Mouse (Mus musculus): ENCODE measurements around the gene Cox16. TPM values are rescaled to one million over a fixed set of nuclear protein-coding genes. Genes with fewer than 3 reads are reported as not detected.

Cox16 gene
- polyA plus RNA-seq (2012; rRNA removed), result 55.7 and 57.1 TPM in 2 replicates

DNA sequence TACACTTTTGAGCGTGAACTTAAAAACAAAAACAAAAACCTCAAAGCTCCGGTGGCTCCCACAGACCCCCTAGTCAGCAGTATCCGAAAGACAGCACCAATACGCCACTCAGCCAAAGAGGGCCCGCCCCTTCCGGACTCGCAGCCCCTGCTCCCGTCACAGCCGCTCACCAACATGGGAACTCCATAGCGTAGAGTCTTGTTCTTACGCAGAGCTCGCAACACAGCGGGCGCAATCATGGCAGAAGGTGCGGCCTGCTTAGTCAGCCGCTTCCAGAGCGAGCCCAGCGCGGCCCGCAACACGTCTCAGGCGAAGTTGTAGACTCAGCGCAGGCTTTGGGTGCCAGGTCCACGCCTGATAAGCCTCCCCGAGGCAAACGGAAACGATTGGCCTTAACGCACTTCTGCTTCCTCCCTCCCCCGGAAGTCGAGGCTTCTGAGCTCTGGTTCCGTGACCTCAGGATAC, at the start of gene Cox16:
Gene Cox16 (minus strand): TSS at position 401 of the 465 bp plus-strand sequence.

DNA sequence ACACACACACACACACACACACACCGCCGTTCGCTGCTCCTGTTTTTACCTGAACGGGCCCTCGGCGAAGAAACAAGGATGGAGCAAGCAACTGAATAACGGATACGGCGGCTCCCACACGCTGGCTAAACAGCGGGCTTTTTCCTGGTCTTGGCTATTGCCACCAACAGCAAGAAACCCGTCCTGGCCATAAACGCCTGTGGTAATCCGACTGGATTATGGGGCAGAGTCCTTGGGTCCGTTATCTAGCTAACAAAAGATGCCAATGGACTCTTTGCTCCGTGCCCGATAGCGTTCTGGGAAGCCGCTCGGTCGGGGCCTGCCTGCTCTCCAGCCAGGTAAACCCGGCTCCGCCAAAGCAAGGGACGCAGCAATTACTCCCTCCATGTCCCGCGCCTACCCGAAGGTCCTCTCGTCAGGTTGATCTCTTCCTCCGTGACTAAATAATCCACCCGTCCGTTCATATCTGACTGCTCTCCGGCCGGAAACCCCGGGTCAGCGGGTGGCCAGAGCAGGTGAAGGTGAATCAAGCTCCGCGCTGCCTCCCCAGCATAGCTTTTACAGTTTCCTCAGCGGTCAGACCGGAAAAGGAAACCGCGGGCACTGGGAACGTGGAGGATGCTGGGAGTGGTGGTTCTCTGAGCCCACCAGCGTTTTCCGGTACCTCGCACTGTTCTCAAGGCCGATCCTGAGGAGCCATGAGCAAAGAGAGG, 47.5 kb upstream of the Cox16 start, which contains the start of the genes Gm20498 and Synj2bp:
Gene Gm20498 (minus strand): TSS at position 590 of the 713 bp plus-strand sequence.
Gene Synj2bp (minus strand): TSS at position 596 of the 713 bp plus-strand sequence.

DNA sequence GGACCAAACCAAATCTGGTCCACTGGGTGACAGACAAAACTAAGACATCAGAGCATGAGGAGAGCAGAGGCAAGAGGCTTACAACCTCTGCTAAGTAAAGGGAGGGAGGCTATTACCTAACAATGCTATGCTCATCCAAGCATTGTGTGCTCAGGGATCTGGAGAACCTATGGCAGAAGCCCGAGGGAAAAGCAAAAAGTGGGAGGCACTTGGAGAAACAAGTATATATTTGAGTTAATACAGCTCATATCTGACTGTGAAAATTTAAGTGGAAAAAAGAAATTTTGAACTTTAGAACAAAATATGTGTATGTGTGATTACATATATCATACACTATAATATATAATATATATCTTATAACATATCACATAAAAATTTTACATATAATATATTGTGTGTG, 63.1 kb downstream of the Cox16 start, which contains the start of gene Adam4:
Gene Adam4 (minus strand): TSS at position 101 of the 400 bp plus-strand sequence.

GRCm38 (mm10) chr12:81379364-81379763, 105.6 kb downstream of the Cox16 start, which contains the start of gene Gm4787:
Gene Gm4787, minus strand, starts transcription at chr12:81379464.

DNA sequence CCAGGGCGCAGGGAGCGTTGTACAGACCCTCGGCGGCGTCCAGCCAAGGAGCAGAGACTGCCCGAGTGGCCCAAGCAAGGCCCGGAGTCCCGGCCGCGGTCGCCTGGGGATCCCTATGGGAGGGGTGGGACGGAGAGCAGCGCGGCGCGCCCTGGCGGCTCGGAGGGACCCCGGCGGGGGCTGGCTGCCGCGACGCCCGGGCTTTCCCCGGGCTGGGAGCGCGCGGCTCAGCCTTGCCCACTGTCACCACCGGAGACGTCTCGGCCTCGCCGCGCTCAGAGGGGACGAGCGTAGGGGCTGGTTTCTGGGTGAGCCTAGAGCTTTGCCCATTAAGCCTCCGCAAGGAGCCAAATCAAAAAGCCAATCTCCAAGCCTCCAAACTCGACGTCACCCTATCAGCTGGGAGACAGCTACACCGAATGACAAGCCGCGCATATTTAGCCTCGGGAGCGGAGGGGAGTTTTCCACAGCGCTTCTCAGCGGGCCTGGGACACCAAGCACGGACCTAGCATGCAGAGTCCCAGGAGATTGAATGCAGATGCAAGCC, 152.0 kb downstream of the Cox16 start, which contains the start of gene Slc8a3:
Gene Slc8a3 (minus strand): TSS at position 306 of the 547 bp plus-strand sequence.

Other genes with a start within 250 kb of the Cox16 start
- gene Slc8a3, start 151.9 kb downstream of the Cox16 start, polyA plus RNA-seq (2012; rRNA removed), result 0.14 and 0.19 TPM in 2 replicates
- 0.25 and 0.30 TPM in 2 replicates for gene Gm4787, start 105.7 kb downstream of the Cox16 start, polyA plus RNA-seq (2012; rRNA removed)
- 0.37 and 0.44 TPM in 2 replicates for gene Adam4, start 63.2 kb downstream of the Cox16 start, polyA plus RNA-seq (2012; rRNA removed)
- gene Gm20498, start 47.8 kb upstream of the Cox16 start, polyA plus RNA-seq (2012; rRNA removed), result 3.1 and 3.8 TPM in 2 replicates
- 11.9 and 12.3 TPM in 2 replicates for gene Synj2bp, start 47.8 kb upstream of the Cox16 start, polyA plus RNA-seq (2012; rRNA removed)
- gene Adam21, start 83.3 kb upstream of the Cox16 start, polyA plus RNA-seq (2012; rRNA removed), result 0.02 TPM in 1 of 2 replicates, not detected in the other
- 21.1 and 21.4 TPM in 2 replicates for gene Med6, start 109.9 kb upstream of the Cox16 start, polyA plus RNA-seq (2012; rRNA removed)
- 0.20 and 0.22 TPM in 2 replicates for gene Ttc9, start 146.1 kb upstream of the Cox16 start, polyA plus RNA-seq (2012; rRNA removed)

Data from liver, embryonic 18 days (tissue).